Mouse (Mus musculus): ENCODE results near the gene Tas2r103. TPM values are rescaled to one million over a fixed set of nuclear protein-coding genes. Genes with fewer than 3 reads are reported as not detected.

The Tas2r103 gene
- polyA plus RNA-seq (2014; fragmentation: Nextera tagmentation; extraction: Ambion mirVana) = not detected in 2 replicates

GRCm38 (mm10) chr6:133037001-133037400 lies at the start of gene Tas2r103:
Tas2r103 (minus strand) TSS chr6:133037101.
- H3K4me3 ChIP-seq (ENCODE audit: low read depth, low read length) = no peak within 1 kb of the TSS
- H3K4me1 ChIP-seq (ENCODE audit: insufficient read depth) = no peaks in the 10 kb centered on the region
- 72% methylated on average over 2 of the region's 2 CpGs for WGBS
- DNase-seq = no peak
- H3K36me3 ChIP-seq (ENCODE audit: insufficient read depth) = no peaks in the 10 kb centered on the region
- H3K9me3 ChIP-seq (ENCODE audit: low read depth, low read length) = no peaks in the 10 kb centered on the region
- no peak within 1 kb of the TSS for H3K27ac ChIP-seq (ENCODE audit: low read depth)
- ATAC-seq (ENCODE audit: insufficient read depth) = no peak
- H3K9ac ChIP-seq = no peak within 1 kb of the TSS
- no peak within 1 kb of the TSS for H3K4me2 ChIP-seq
- no peaks in the 10 kb centered on the region for H3K27me3 ChIP-seq (ENCODE audit: insufficient read depth, low read length)
- no peak for TF ChIP-seq CTCF (IDR thresholded peaks at IDR 0.05; ENCODE audit: low read depth)

DNA sequence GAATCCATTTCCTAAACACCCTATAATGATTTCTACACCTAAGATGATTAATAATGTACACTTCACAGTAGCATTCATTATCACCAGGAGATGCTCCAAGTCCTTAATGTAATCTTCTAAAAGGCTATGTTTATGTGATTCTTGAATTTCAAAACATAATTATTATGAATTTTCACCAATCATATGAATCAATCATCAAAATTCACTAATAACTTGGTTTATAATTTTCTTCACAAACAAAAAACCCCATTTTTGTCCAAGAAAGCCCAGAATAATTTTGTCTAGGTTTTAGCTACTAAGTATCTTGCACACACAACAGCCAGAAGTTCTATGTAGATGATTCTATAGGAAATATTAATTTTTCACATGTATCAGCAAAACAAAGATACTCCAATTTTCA lies 18.8 kb upstream of the Tas2r103 start, which contains the start of gene Tas2r140:
Gene Tas2r140 (minus strand): TSS at position 101 of the 400 bp plus-strand sequence.
- Histone ChIP-seq H3K36me3 (ENCODE audit: insufficient read depth) (no peaks in the 10 kb centered on the region), H3K9ac (no peak within 1 kb of the TSS), H3K4me1 (ENCODE audit: insufficient read depth) (no peaks in the 10 kb centered on the region), H3K27me3 (ENCODE audit: insufficient read depth, low read length) (no peaks in the 10 kb centered on the region), H3K9me3 (ENCODE audit: low read depth, low read length) (no peaks in the 10 kb centered on the region), H3K27ac (ENCODE audit: low read depth) (no peak within 1 kb of the TSS), H3K4me3 (ENCODE audit: low read depth, low read length) (no peak within 1 kb of the TSS), H3K4me2 (no peak within 1 kb of the TSS)
- DNase-seq (no peak), ATAC-seq (ENCODE audit: insufficient read depth) (no peak)
- no peak for TF ChIP-seq CTCF (IDR thresholded peaks at IDR 0.05; ENCODE audit: low read depth)

Other genes with a start within 250 kb of the Tas2r103 start
- gene Tas2r117, start 234.3 kb downstream of the Tas2r103 start, polyA plus RNA-seq (2014; fragmentation: Nextera tagmentation; extraction: Ambion mirVana) = not detected in 2 replicates
- not detected in 2 replicates for gene Tas2r123, start 190.0 kb downstream of the Tas2r103 start, polyA plus RNA-seq (2014; fragmentation: Nextera tagmentation; extraction: Ambion mirVana)
- gene Tas2r116, start 181.7 kb downstream of the Tas2r103 start, polyA plus RNA-seq (2014; fragmentation: Nextera tagmentation; extraction: Ambion mirVana) = not detected in 2 replicates
- not detected in 2 replicates for gene Tas2r110, start 169.1 kb downstream of the Tas2r103 start, polyA plus RNA-seq (2014; fragmentation: Nextera tagmentation; extraction: Ambion mirVana)
- gene Tas2r113, start 144.1 kb downstream of the Tas2r103 start, polyA plus RNA-seq (2014; fragmentation: Nextera tagmentation; extraction: Ambion mirVana) = not detected in 2 replicates
- not detected in 2 replicates for gene Tas2r125, start 127.5 kb downstream of the Tas2r103 start, polyA plus RNA-seq (2014; fragmentation: Nextera tagmentation; extraction: Ambion mirVana)
- not detected in 2 replicates for gene Tas2r129, start 86.0 kb downstream of the Tas2r103 start, polyA plus RNA-seq (2014; fragmentation: Nextera tagmentation; extraction: Ambion mirVana)
- not detected in 2 replicates for gene Tas2r131, start 79.2 kb downstream of the Tas2r103 start, polyA plus RNA-seq (2014; fragmentation: Nextera tagmentation; extraction: Ambion mirVana)
- not detected in 2 replicates for gene Tas2r109, start 56.1 kb downstream of the Tas2r103 start, polyA plus RNA-seq (2014; fragmentation: Nextera tagmentation; extraction: Ambion mirVana)
- gene Tas2r140, start 18.7 kb upstream of the Tas2r103 start, polyA plus RNA-seq (2014; fragmentation: Nextera tagmentation; extraction: Ambion mirVana) = not detected in 2 replicates
- 57.7 and 61.4 TPM in 2 replicates for gene Smim10l1, start 67.8 kb upstream of the Tas2r103 start, polyA plus RNA-seq (2014; fragmentation: Nextera tagmentation; extraction: Ambion mirVana)

Data from lung, embryonic 14.5 days (tissue).